ENCODE assay signal across 27 mouse cellular contexts in genomic region chr11:43958976-43959315, GRCm38 (mm10). TPM values are rescaled to one million over a fixed set of nuclear protein-coding genes. Genes with fewer than 3 reads are reported as not detected.
DNase-seq lines count a peak whose midpoint lies in the region; ATAC-seq and TF ChIP-seq lines count a peak whose summit lies in the region.
"Had no signal": no experiment of that assay in that cellular context is flagged by ENCODE, and none has a peak within 500 bp of the region (broad histone marks: within the 10 kb centered on the region; RNA-seq: fewer than 3 reads in every experiment).

No protein-coding gene starts in this region.

- no peak overlapping the region for H3K4me3 ChIP-seq in lung, embryonic 14.5 days (ENCODE audit: low read depth, low read length)
- H3K4me3 ChIP-seq in limb, embryonic 10.5 days, result no peak overlapping the region
- H3K4me3 ChIP-seq: erythroblast, embryonic 14.5 days; forebrain, embryonic 12.5 days; heart, embryonic 10.5 days; heart, embryonic 15.5 days; hindbrain, embryonic 12.5 days; limb, embryonic 12.5 days had no signal

- TF ChIP-seq CTCF in lung, embryonic 14.5 days (IDR thresholded peaks at IDR 0.05; ENCODE audit: low read depth), result no peak

- no peaks in the 10 kb centered on the region for H3K9me3 ChIP-seq in lung, embryonic 14.5 days (ENCODE audit: low read depth, low read length)
- no peaks in the 10 kb centered on the region for H3K9me3 ChIP-seq in limb, embryonic 10.5 days (replicated peaks)
- H3K9me3 ChIP-seq: forebrain, embryonic 12.5 days; heart, embryonic 10.5 days; heart, embryonic 15.5 days; hindbrain, embryonic 12.5 days; limb, embryonic 12.5 days had no signal

- WGBS in lung, embryonic 14.5 days, result 24% methylated on average over 2 of the region's 2 CpGs
- 51% methylated on average over 2 of the region's 2 CpGs for WGBS in limb, embryonic 10.5 days

- ATAC-seq in lung, embryonic 14.5 days (ENCODE audit: insufficient read depth), result no peak
- ATAC-seq: forebrain, postnatal 0 days; intestine, embryonic 16.5 days had no signal

- H3K4me1 ChIP-seq in lung, embryonic 14.5 days (ENCODE audit: insufficient read depth), result no peaks in the 10 kb centered on the region
- H3K4me1 ChIP-seq in limb, embryonic 10.5 days, result peaks cover 14% of the 10 kb centered on the region
- H3K4me1 ChIP-seq: forebrain, embryonic 12.5 days; heart, embryonic 10.5 days; hindbrain, embryonic 12.5 days; limb, embryonic 12.5 days had no signal

- H3K27me3 ChIP-seq in lung, embryonic 14.5 days (ENCODE audit: insufficient read depth, low read length), result no peaks in the 10 kb centered on the region
- H3K27me3 ChIP-seq in limb, embryonic 10.5 days (ENCODE audit: low read depth, poor library complexity, severe bottlenecking), result no peaks in the 10 kb centered on the region
- H3K27me3 ChIP-seq: forebrain, embryonic 12.5 days; heart, embryonic 15.5 days; hindbrain, embryonic 12.5 days; limb, embryonic 12.5 days had no signal

- H3K27ac ChIP-seq in lung, embryonic 14.5 days (ENCODE audit: low read depth), result no peak overlapping the region
- peak overlapping the region; percentile 62 for H3K27ac ChIP-seq in limb, embryonic 10.5 days
- H3K27ac ChIP-seq: forebrain, embryonic 12.5 days; heart, embryonic 10.5 days; heart, embryonic 15.5 days; hindbrain, embryonic 12.5 days; kidney, postnatal 0 days; limb, embryonic 12.5 days; macrophage had no signal

- no peaks in the 10 kb centered on the region for H3K36me3 ChIP-seq in lung, embryonic 14.5 days (ENCODE audit: insufficient read depth)
- no peaks in the 10 kb centered on the region for H3K36me3 ChIP-seq in limb, embryonic 10.5 days
- H3K36me3 ChIP-seq: forebrain, embryonic 12.5 days; heart, embryonic 10.5 days; heart, embryonic 15.5 days; hindbrain, embryonic 12.5 days; limb, embryonic 12.5 days had no signal

- no peak overlapping the region for H3K9ac ChIP-seq in lung, embryonic 14.5 days
- H3K9ac ChIP-seq: forebrain, embryonic 12.5 days; forebrain, postnatal 0 days; heart, embryonic 15.5 days; hindbrain, embryonic 12.5 days; limb, embryonic 12.5 days had no signal

- DNase-seq in adrenal gland, adult (ENCODE audit: inconsistent age in 2 of 2, low spot score in 1 of 2), result peak; percentile 22 to 46
- no peak for DNase-seq in adrenal gland, adult 8-10 months
- DNase-seq in lung, embryonic 14.5 days, result peak; percentile 23
- DNase-seq in lung, postnatal 25 days (ENCODE audit: low spot score), result no peak
- DNase-seq in 3T3-L1 (ENCODE audit: low read depth, low spot score), result peak; percentile 87
- no peak for DNase-seq in limb, embryonic 10.5 days (ENCODE audit: low spot score)
- DNase-seq in B cell, adult 2 months, result no peak
- DNase-seq in layer of hippocampus, postnatal 36 days, result no peak
- DNase-seq: forebrain, postnatal 0 days; midbrain, embryonic 14.5 days; right cerebral cortex, postnatal 4 days; thymus, adult 2 months; thymus, postnatal 36 days had no signal

- H3K4me2 ChIP-seq in lung, embryonic 14.5 days, result no peak overlapping the region
- H3K4me2 ChIP-seq: forebrain, embryonic 12.5 days; heart, embryonic 15.5 days; hindbrain, embryonic 12.5 days; limb, embryonic 12.5 days had no signal

RNA-seq across cellular contexts. Expression of gene Adra1b, which starts 57.9 kb away (rescaled TPM):
- 1 to 10 TPM; 3.7 to 6.2 (median 5.6) TPM for total RNA-seq in adrenal gland, adult 8-10 months (2022)
- polyA plus RNA-seq in lung, embryonic 14.5 days (2014; fragmentation: Nextera tagmentation; extraction: Ambion mirVana), result 1.9 and 2.7 TPM in 2 replicates
- 0.04 and 0.09 TPM in 2 replicates for polyA plus RNA-seq in limb, embryonic 10.5 days (2016; fragmentation: Nextera tagmentation; extraction: Ambion mirVana)
- 1 to 10 TPM; 3.3 to 3.4 TPM for total RNA-seq in layer of hippocampus, postnatal 36 days (2021)
- total RNA-seq: granulocyte monocyte progenitor cell, adult 5-6 weeks; megakaryocyte-erythroid progenitor cell, adult 5-6 weeks; MEL; monocyte, adult 5-6 weeks; neutrophil, adult 5-6 weeks had no signal
- polyA plus RNA-seq: erythroblast, embryonic 14.5 days had no signal

Comparison
In these comparisons a context has a peak if more than half of its experiments do, and no peak if none do; other contexts are left out.
1. DNase-seq: peak in adrenal gland, adult (2 of 2), lung, embryonic 14.5 days (single experiment) and 3T3-L1 (single experiment); none in adrenal gland, adult 8-10 months (single experiment), lung, postnatal 25 days (single experiment), limb, embryonic 10.5 days (single experiment), B cell, adult 2 months (0 of 2) and layer of hippocampus, postnatal 36 days (0 of 2).